Mouse (Mus musculus): ENCODE measurements at regions not wholly inside any gene's neighbourhood (a gene's known extent, or its start where the extent isn't known, plus 50 kb on each side); places are given as distances from the start of the nearest gene placed in this dataset.
"Not testable (repeated sequence)": the region's sequence is repeated elsewhere in the genome, so short reads cannot be mapped to it uniquely, and the experiment has no call there.

- DNase-seq (ENCODE audit: low spot score in 2 of 2): no peak
Measured at GRCm38 (mm10) chr9:94116961-94117360, 420.9 kb downstream of the 1190002N15Rik start.

- DNase-seq (ENCODE audit: low spot score in 2 of 2): not testable (repeated sequence)
Measured at GRCm38 (mm10) chr9:94107701-94108100, 430.2 kb downstream of the 1190002N15Rik start.

GRCm38 (mm10) chr9:94104669-94105068 lies 433.2 kb downstream of the 1190002N15Rik start:
- no peak for DNase-seq (ENCODE audit: low spot score in 2 of 2)

- DNase-seq (ENCODE audit: low spot score in 2 of 2): no peak
Measured at GRCm38 (mm10) chr9:94101958-94102357, 435.9 kb downstream of the 1190002N15Rik start.

- DNase-seq (ENCODE audit: low spot score in 2 of 2): no peak
Measured at GRCm38 (mm10) chr9:94094800-94095199, 443.1 kb downstream of the 1190002N15Rik start.

GRCm38 (mm10) chr9:94091658-94092225 lies 446.1 kb downstream of the 1190002N15Rik start:
- DNase-seq (ENCODE audit: low spot score in 2 of 2): no peak

- DNase-seq (ENCODE audit: low spot score in 2 of 2): peak in 1 of 2 experiments; percentile 4
Measured at GRCm38 (mm10) chr9:94089759-94090158, 448.1 kb downstream of the 1190002N15Rik start.

- DNase-seq (ENCODE audit: low spot score in 2 of 2): no peak
Measured at GRCm38 (mm10) chr9:94083629-94084411, 454.1 kb downstream of the 1190002N15Rik start.

GRCm38 (mm10) chr9:94074904-94075303 lies 463.0 kb downstream of the 1190002N15Rik start:
- DNase-seq (ENCODE audit: low spot score in 2 of 2): no peak

- no peak for DNase-seq (ENCODE audit: low spot score in 2 of 2)
Measured at GRCm38 (mm10) chr9:94067121-94067520, 470.8 kb downstream of the 1190002N15Rik start.

GRCm38 (mm10) chr9:94053229-94053628 lies 484.7 kb downstream of the 1190002N15Rik start:
- no peak for DNase-seq (ENCODE audit: low spot score in 2 of 2)

- no peak for DNase-seq (ENCODE audit: low spot score in 2 of 2)
Measured at GRCm38 (mm10) chr9:94047845-94048244, 490.0 kb downstream of the 1190002N15Rik start.

- no peak for DNase-seq (ENCODE audit: low spot score in 2 of 2)
Measured at GRCm38 (mm10) chr9:94045462-94046126, 492.3 kb downstream of the 1190002N15Rik start.

- DNase-seq (ENCODE audit: low spot score in 2 of 2): no peak
Measured at GRCm38 (mm10) chr9:94023761-94024160, 514.1 kb downstream of the 1190002N15Rik start.

- no peak for DNase-seq (ENCODE audit: low spot score in 2 of 2)
Measured at GRCm38 (mm10) chr9:94021293-94021903, 516.5 kb downstream of the 1190002N15Rik start.

GRCm38 (mm10) chr9:94016747-94017487 lies 521.0 kb downstream of the 1190002N15Rik start:
- no peak for DNase-seq (ENCODE audit: low spot score in 2 of 2)

- DNase-seq (ENCODE audit: low spot score in 2 of 2): peak; percentile 9 to 66
Measured at GRCm38 (mm10) chr9:93992216-93992615, 545.7 kb downstream of the 1190002N15Rik start.

GRCm38 (mm10) chr9:93991141-93991540 lies 546.7 kb downstream of the 1190002N15Rik start:
- no peak for DNase-seq (ENCODE audit: low spot score in 2 of 2)

GRCm38 (mm10) chr9:93981136-93981535 lies 556.7 kb downstream of the 1190002N15Rik start:
- no peak for DNase-seq (ENCODE audit: low spot score in 2 of 2)

- no peak for DNase-seq (ENCODE audit: low spot score in 2 of 2)
Measured at GRCm38 (mm10) chr9:93969691-93970284, 568.1 kb downstream of the 1190002N15Rik start.

- no peak for DNase-seq (ENCODE audit: low spot score in 2 of 2)
Measured at GRCm38 (mm10) chr9:93969118-93969517, 568.8 kb downstream of the 1190002N15Rik start.
